Mouse (Mus musculus): ENCODE measurements around the gene Cytip. TPM values are rescaled to one million over a fixed set of nuclear protein-coding genes. Genes with fewer than 3 reads are reported as not detected.
"Not testable (repeated sequence)": the region's sequence is repeated elsewhere in the genome, so short reads cannot be mapped to it uniquely, and the experiment has no call there.

The Cytip gene
- polyA plus RNA-seq, 1 experiment from 2014 or later = 0.19 TPM

GRCm38 (mm10) chr2:58107887-58108286, 87.4 kb downstream of the Cytip start:
- H3K4me3 ChIP-seq (ENCODE audit: low read depth, low read length); H3K27ac ChIP-seq (ENCODE audit: low read depth, low read length); H3K9me3 ChIP-seq (ENCODE audit: control insufficient read depth, low read length); DNase-seq (ENCODE audit: low spot score); H3K4me2 ChIP-seq (ENCODE audit: low read depth); H3K4me1 ChIP-seq (ENCODE audit: control insufficient read depth, insufficient read depth, low read length); H3K9ac ChIP-seq (ENCODE audit: low read length); H3K27me3 ChIP-seq (ENCODE audit: control insufficient read depth, insufficient read depth, low read length); H3K36me3 ChIP-seq (ENCODE audit: control insufficient read depth, insufficient read depth, low read length); ATAC-seq (ENCODE audit: insufficient read depth, low FRiP score, low TSS enrichment): not testable (repeated sequence)
- 89% methylated on average over 13 of the region's 16 CpGs for WGBS

GRCm38 (mm10) chr2:58107046-58107445, 88.3 kb downstream of the Cytip start:
- no peak overlapping the region for H3K4me2 ChIP-seq (ENCODE audit: low read depth)
- DNase-seq (ENCODE audit: low spot score) (no peak), ATAC-seq (ENCODE audit: insufficient read depth, low FRiP score, low TSS enrichment) (no peak)
- no peak overlapping the region for H3K27ac ChIP-seq (ENCODE audit: low read depth, low read length)
- no peaks in the 10 kb centered on the region for H3K36me3 ChIP-seq (ENCODE audit: control insufficient read depth, insufficient read depth, low read length)
- H3K27me3 ChIP-seq (ENCODE audit: control insufficient read depth, insufficient read depth, low read length) = no peaks in the 10 kb centered on the region
- H3K9ac ChIP-seq (ENCODE audit: low read length) = no peak overlapping the region
- WGBS = 93% methylated on average over 6 of the region's 6 CpGs
- no peaks in the 10 kb centered on the region for H3K9me3 ChIP-seq (ENCODE audit: control insufficient read depth, low read length)
- no peak overlapping the region for H3K4me3 ChIP-seq (ENCODE audit: low read depth, low read length)
- no peaks in the 10 kb centered on the region for H3K4me1 ChIP-seq (ENCODE audit: control insufficient read depth, insufficient read depth, low read length)

GRCm38 (mm10) chr2:58094818-58095217, 100.5 kb downstream of the Cytip start:
- no peak for DNase-seq (ENCODE audit: low spot score)
- H3K4me1 ChIP-seq (ENCODE audit: control insufficient read depth, insufficient read depth, low read length) = no peaks in the 10 kb centered on the region
- H3K9me3 ChIP-seq (ENCODE audit: control insufficient read depth, low read length) = no peaks in the 10 kb centered on the region
- ATAC-seq (ENCODE audit: insufficient read depth, low FRiP score, low TSS enrichment) = no peak
- H3K4me3 ChIP-seq (ENCODE audit: low read depth, low read length) = no peak overlapping the region
- no peaks in the 10 kb centered on the region for H3K27me3 ChIP-seq (ENCODE audit: control insufficient read depth, insufficient read depth, low read length)
- H3K27ac ChIP-seq (ENCODE audit: low read depth, low read length) = no peak overlapping the region
- 61% methylated on average over 1 of the region's 1 CpGs for WGBS
- H3K36me3 ChIP-seq (ENCODE audit: control insufficient read depth, insufficient read depth, low read length) = no peaks in the 10 kb centered on the region
- no peak overlapping the region for H3K4me2 ChIP-seq (ENCODE audit: low read depth)
- no peak overlapping the region for H3K9ac ChIP-seq (ENCODE audit: low read length)

- ATAC-seq (ENCODE audit: insufficient read depth, low FRiP score, low TSS enrichment) = no peak
- H3K4me3 ChIP-seq (ENCODE audit: low read depth, low read length) = no peak overlapping the region
- 94% methylated on average over 1 of the region's 1 CpGs for WGBS
Observed at GRCm38 (mm10) chr2:58086420-58086819, 108.9 kb downstream of the Cytip start.

DNA sequence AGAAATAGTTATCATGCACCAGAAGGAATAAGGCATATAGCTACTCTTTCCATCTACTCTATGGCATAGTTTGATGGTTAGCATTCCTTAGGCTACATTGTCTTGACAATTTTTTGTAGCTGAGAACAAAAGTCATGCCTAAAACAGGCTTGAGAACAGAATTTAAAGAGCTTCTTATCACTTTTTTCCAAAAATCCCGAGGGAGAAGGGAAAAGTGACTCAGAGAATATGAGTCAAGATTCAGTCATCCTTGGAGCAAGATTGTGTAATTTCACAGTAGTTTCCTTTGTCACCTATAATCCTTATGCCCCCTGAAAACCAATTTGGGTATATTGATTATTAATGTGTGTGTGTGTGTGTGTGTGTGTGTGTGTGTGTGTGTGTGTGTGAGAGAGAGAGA, 115.5 kb downstream of the Cytip start:
- H3K4me3 ChIP-seq (ENCODE audit: low read depth, low read length) = no peak overlapping the region
- H3K27ac ChIP-seq (ENCODE audit: low read depth, low read length) = no peak overlapping the region
- no peak overlapping the region for H3K4me2 ChIP-seq (ENCODE audit: low read depth)
- H3K4me1 ChIP-seq (ENCODE audit: control insufficient read depth, insufficient read depth, low read length) = no peaks in the 10 kb centered on the region
- DNase-seq (ENCODE audit: low spot score) = no peak
- H3K9ac ChIP-seq (ENCODE audit: low read length) = no peak overlapping the region
- no peaks in the 10 kb centered on the region for H3K36me3 ChIP-seq (ENCODE audit: control insufficient read depth, insufficient read depth, low read length)
- H3K9me3 ChIP-seq (ENCODE audit: control insufficient read depth, low read length) = no peaks in the 10 kb centered on the region
- H3K27me3 ChIP-seq (ENCODE audit: control insufficient read depth, insufficient read depth, low read length) = no peaks in the 10 kb centered on the region
- no peak for ATAC-seq (ENCODE audit: insufficient read depth, low FRiP score, low TSS enrichment)
- 74% methylated on average over 1 of the region's 1 CpGs for WGBS

More at GRCm38 (mm10) chr2:58086420-58086819, 108.9 kb downstream of the Cytip start:
- Histone ChIP-seq H3K27me3 (ENCODE audit: control insufficient read depth, insufficient read depth, low read length) (no peaks in the 10 kb centered on the region), H3K27ac (ENCODE audit: low read depth, low read length) (no peak overlapping the region), H3K9me3 (ENCODE audit: control insufficient read depth, low read length) (no peaks in the 10 kb centered on the region), H3K36me3 (ENCODE audit: control insufficient read depth, insufficient read depth, low read length) (no peaks in the 10 kb centered on the region), H3K9ac (ENCODE audit: low read length) (no peak overlapping the region), H3K4me2 (ENCODE audit: low read depth) (no peak overlapping the region), H3K4me1 (ENCODE audit: control insufficient read depth, insufficient read depth, low read length) (no peaks in the 10 kb centered on the region)
- no peak for DNase-seq (ENCODE audit: low spot score)

Other genes starting within 250 kb of the Cytip start
- 0.28 and 0.36 TPM in 2 replicates for gene Galnt5, start 197.6 kb downstream of the Cytip start, polyA plus RNA-seq (2014; fragmentation: Nextera tagmentation; extraction: Ambion mirVana)
- gene Ermn, start 142.7 kb downstream of the Cytip start, polyA plus RNA-seq (2014; fragmentation: Nextera tagmentation; extraction: Ambion mirVana) = not detected in 2 replicates
- gene Acvr1c, start 162.4 kb upstream of the Cytip start, polyA plus RNA-seq (2014; fragmentation: Nextera tagmentation; extraction: Ambion mirVana) = 0.19 and 0.53 TPM in 2 replicates

Measured in neural tube, embryonic 11.5 days (tissue).